Mouse (Mus musculus): ENCODE measurements around the gene H2-T23. TPM values are rescaled to one million over a fixed set of nuclear protein-coding genes. Genes with fewer than 3 reads are reported as not detected.

Gene H2-T23
- polyA plus RNA-seq, 1 experiment from 2014 or later, result 3.0 TPM

DNA sequence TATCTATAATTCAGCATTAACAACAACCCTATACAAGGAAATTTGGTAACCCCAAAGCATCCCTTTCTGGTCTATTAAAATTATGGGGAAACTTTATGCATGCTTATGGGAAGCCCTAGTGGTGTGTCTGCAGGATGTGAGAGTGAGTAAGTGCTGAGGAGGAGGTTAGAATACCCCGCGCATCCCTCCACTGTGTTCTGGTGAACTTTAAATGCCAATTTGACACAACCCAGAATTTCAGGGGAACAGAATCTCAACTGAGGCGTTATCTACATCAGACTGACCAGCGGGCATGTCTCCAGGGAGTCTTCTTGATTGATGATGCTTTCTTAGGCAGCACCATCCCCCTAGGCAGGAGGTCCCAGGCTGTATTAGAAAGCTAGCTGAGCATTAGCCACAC, 6.8 kb downstream of the H2-T23 start:
- Histone ChIP-seq H3K36me3 (replicated peaks; ENCODE audit: control insufficient read depth, insufficient read depth) (no peaks in the 10 kb centered on the region), H3K9ac (no peak overlapping the region), H3K27ac (no peak overlapping the region), H3K27me3 (ENCODE audit: control insufficient read depth, insufficient read depth, low read length) (no peaks in the 10 kb centered on the region), H3K4me3 (replicated peaks; ENCODE audit: low read length) (no peak overlapping the region), H3K9me3 (ENCODE audit: control insufficient read depth, low read length) (no peaks in the 10 kb centered on the region), H3K4me2 (replicated peaks) (no peak overlapping the region), H3K4me1 (replicated peaks; ENCODE audit: control insufficient read depth, insufficient read depth, low read length) (no peaks in the 10 kb centered on the region)
- DNase-seq (ENCODE audit: low spot score) (no peak), ATAC-seq (ENCODE audit: low FRiP score) (no peak)
- WGBS, result 52% methylated on average over 4 of the region's 4 CpGs

DNA sequence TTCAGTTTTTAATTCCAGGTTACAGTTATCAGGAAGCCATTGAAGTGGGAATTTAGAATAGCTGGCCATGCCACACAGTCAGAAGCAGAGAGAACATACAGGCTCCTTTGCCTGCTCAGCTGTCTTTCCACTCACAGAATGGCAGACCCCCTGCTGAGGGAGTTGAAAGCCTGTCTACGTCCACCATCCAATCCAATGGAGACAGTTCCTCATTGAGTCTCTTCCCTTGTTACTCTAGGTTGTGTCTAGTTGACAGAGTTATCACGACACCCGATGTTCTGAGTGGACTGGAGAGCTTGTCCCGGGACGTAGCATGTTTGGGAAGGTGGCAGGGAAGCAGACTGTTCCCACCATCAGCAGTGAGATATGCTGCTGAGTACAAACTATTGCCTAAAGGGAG, 7.5 kb downstream of the H2-T23 start:
- WGBS, result 53% methylated on average over 5 of the region's 5 CpGs
- H3K27ac ChIP-seq, result no peak overlapping the region
- H3K4me2 ChIP-seq (replicated peaks), result no peak overlapping the region
- no peaks in the 10 kb centered on the region for H3K27me3 ChIP-seq (ENCODE audit: control insufficient read depth, insufficient read depth, low read length)
- no peak for DNase-seq (ENCODE audit: low spot score)
- H3K4me3 ChIP-seq (replicated peaks; ENCODE audit: low read length), result no peak overlapping the region
- no peaks in the 10 kb centered on the region for H3K9me3 ChIP-seq (ENCODE audit: control insufficient read depth, low read length)
- no peaks in the 10 kb centered on the region for H3K4me1 ChIP-seq (replicated peaks; ENCODE audit: control insufficient read depth, insufficient read depth, low read length)
- no peaks in the 10 kb centered on the region for H3K36me3 ChIP-seq (replicated peaks; ENCODE audit: control insufficient read depth, insufficient read depth)
- H3K9ac ChIP-seq, result no peak overlapping the region
- ATAC-seq (ENCODE audit: low FRiP score), result no peak

DNA sequence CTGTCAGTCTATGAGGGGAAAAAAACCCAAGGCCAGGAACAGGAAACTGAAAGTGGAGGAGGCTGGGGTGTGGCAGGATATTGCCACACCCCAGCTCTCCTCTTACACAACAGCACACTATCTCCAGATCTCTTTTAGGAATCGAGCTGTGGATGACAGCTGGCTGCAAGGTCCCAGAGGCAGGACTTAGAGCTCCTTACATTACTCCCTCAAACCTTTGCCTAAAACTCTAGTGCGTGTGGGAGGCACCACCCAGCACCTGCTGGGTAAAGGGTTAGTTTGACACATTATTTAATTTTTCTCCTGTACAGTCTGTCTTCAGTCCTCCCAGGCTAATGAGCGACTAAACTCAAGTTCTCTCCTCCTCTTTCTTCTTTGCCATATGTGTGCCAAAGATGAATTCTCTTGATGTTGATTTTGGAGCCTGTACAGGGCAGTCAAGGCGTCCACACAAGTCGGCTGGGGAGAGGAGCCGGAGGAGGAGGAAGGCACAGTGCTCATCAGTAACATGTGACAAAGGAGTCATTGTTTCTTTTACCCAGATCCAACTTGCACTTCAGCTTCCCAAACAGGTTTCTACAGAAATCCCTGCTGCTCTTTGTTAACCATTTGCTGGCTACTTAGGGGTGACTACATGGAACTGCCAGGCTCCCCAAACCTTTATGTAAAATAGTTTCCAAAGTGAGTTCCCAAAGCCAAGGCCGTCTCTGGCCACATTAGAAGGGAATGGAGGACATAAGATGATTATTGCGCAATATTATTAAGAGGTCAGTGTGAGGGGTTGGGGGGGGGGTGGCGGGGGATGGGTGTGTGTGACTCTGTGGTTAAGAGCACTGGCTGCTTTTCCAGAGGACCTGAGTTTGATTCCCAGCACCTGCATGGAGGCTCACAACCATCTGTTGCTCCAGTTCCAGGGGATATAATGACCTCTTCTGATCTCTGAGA, 8.7 kb downstream of the H2-T23 start:
- no peaks in the 10 kb centered on the region for H3K27me3 ChIP-seq (ENCODE audit: control insufficient read depth, insufficient read depth, low read length)
- ATAC-seq (ENCODE audit: low FRiP score) (no peak), DNase-seq (ENCODE audit: low spot score) (no peak)
- no peaks in the 10 kb centered on the region for H3K9me3 ChIP-seq (ENCODE audit: control insufficient read depth, low read length)
- H3K27ac ChIP-seq, result no peak overlapping the region
- H3K4me1 ChIP-seq (replicated peaks; ENCODE audit: control insufficient read depth, insufficient read depth, low read length), result no peaks in the 10 kb centered on the region
- 66% methylated on average over 9 of the region's 9 CpGs for WGBS
- no peak overlapping the region for H3K4me3 ChIP-seq (replicated peaks; ENCODE audit: low read length)
- H3K36me3 ChIP-seq (replicated peaks; ENCODE audit: control insufficient read depth, insufficient read depth), result no peaks in the 10 kb centered on the region
- H3K9ac ChIP-seq, result no peak overlapping the region
- no peak overlapping the region for H3K4me2 ChIP-seq (replicated peaks)

DNA sequence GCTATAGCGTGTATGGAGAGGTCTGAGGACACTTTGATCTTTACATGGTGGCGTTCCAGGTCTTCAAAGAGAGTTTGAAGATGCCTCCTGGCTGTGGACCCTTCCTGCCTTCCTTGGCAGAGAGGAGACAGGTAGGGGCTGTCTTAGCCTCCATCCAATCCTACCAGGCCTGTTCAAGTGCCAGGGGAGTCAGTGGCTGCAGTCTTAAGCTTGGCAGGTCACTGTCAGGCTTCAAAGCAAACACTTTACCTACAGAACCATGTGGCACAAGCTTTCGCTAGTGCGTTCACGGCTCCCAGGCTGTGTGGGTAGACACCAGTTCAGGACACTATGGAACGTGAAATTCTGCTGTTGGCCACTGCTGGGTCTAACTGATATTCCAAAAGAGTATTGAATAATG, 9.7 kb downstream of the H2-T23 start:
- no peak overlapping the region for H3K4me2 ChIP-seq (replicated peaks)
- H3K4me1 ChIP-seq (replicated peaks; ENCODE audit: control insufficient read depth, insufficient read depth, low read length), result no peaks in the 10 kb centered on the region
- no peak overlapping the region for H3K4me3 ChIP-seq (replicated peaks; ENCODE audit: low read length)
- no peak overlapping the region for H3K9ac ChIP-seq
- 95% methylated on average over 6 of the region's 6 CpGs for WGBS
- no peak overlapping the region for H3K27ac ChIP-seq
- ATAC-seq (ENCODE audit: low FRiP score), result no peak
- no peak for DNase-seq (ENCODE audit: low spot score)
- no peaks in the 10 kb centered on the region for H3K36me3 ChIP-seq (replicated peaks; ENCODE audit: control insufficient read depth, insufficient read depth)
- no peaks in the 10 kb centered on the region for H3K9me3 ChIP-seq (ENCODE audit: control insufficient read depth, low read length)
- no peaks in the 10 kb centered on the region for H3K27me3 ChIP-seq (ENCODE audit: control insufficient read depth, insufficient read depth, low read length)

DNA sequence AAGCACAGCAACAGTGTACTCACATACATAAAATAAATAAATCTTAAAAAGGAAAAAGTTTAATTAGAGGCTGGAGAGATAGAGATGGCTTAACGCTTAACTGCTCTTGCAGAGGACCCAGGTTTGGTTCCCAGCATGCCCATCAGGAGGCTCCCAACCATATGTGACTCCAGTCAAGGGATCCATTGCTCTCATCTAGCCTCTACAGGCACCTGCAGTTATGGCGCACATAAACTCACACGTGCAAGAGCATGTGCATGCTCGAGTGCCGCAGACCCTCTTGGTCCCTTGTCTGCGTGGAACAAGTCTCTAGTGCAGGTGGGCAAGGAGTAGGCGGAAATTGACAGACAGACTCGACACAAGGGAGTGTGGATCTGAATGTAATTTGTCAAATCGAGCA, 10.6 kb downstream of the H2-T23 start:
- no peak overlapping the region for H3K4me2 ChIP-seq (replicated peaks)
- H3K9me3 ChIP-seq (ENCODE audit: control insufficient read depth, low read length), result no peaks in the 10 kb centered on the region
- H3K27me3 ChIP-seq (ENCODE audit: control insufficient read depth, insufficient read depth, low read length), result no peaks in the 10 kb centered on the region
- H3K36me3 ChIP-seq (replicated peaks; ENCODE audit: control insufficient read depth, insufficient read depth), result no peaks in the 10 kb centered on the region
- H3K9ac ChIP-seq, result no peak overlapping the region
- H3K27ac ChIP-seq, result no peak overlapping the region
- no peak for DNase-seq (ENCODE audit: low spot score)
- WGBS, result 96% methylated on average over 9 of the region's 9 CpGs
- H3K4me1 ChIP-seq (replicated peaks; ENCODE audit: control insufficient read depth, insufficient read depth, low read length), result no peaks in the 10 kb centered on the region
- H3K4me3 ChIP-seq (replicated peaks; ENCODE audit: low read length), result no peak overlapping the region
- ATAC-seq (ENCODE audit: low FRiP score), result no peak

DNA sequence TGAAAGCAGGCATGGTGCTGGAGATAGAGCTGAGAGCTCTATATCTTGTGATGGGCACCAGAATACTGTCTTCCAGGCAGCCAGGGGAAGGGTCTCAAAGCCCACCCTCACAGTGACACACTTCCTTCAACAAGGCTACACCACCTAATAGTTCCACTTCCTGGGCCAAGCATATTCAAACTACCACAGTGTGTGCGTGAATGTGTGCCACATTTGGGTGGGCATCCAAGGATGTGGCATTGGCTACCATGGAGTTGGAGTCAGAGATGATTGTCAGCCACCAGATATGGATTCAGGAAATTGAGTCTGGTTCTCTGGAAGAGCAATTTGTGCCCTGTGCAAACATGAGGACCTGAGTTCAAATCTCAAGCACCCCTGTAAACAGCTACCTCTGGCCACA, 11.3 kb downstream of the H2-T23 start:
- Histone ChIP-seq H3K4me3 (replicated peaks; ENCODE audit: low read length) (no peak overlapping the region), H3K9ac (no peak overlapping the region), H3K27me3 (ENCODE audit: control insufficient read depth, insufficient read depth, low read length) (no peaks in the 10 kb centered on the region), H3K27ac (no peak overlapping the region), H3K4me1 (replicated peaks; ENCODE audit: control insufficient read depth, insufficient read depth, low read length) (no peaks in the 10 kb centered on the region), H3K36me3 (replicated peaks; ENCODE audit: control insufficient read depth, insufficient read depth) (no peaks in the 10 kb centered on the region), H3K9me3 (ENCODE audit: control insufficient read depth, low read length) (no peaks in the 10 kb centered on the region), H3K4me2 (replicated peaks) (no peak overlapping the region)
- DNase-seq (ENCODE audit: low spot score) (no peak), ATAC-seq (ENCODE audit: low FRiP score) (no peak)
- WGBS, result 96% methylated on average over 1 of the region's 1 CpGs

DNA sequence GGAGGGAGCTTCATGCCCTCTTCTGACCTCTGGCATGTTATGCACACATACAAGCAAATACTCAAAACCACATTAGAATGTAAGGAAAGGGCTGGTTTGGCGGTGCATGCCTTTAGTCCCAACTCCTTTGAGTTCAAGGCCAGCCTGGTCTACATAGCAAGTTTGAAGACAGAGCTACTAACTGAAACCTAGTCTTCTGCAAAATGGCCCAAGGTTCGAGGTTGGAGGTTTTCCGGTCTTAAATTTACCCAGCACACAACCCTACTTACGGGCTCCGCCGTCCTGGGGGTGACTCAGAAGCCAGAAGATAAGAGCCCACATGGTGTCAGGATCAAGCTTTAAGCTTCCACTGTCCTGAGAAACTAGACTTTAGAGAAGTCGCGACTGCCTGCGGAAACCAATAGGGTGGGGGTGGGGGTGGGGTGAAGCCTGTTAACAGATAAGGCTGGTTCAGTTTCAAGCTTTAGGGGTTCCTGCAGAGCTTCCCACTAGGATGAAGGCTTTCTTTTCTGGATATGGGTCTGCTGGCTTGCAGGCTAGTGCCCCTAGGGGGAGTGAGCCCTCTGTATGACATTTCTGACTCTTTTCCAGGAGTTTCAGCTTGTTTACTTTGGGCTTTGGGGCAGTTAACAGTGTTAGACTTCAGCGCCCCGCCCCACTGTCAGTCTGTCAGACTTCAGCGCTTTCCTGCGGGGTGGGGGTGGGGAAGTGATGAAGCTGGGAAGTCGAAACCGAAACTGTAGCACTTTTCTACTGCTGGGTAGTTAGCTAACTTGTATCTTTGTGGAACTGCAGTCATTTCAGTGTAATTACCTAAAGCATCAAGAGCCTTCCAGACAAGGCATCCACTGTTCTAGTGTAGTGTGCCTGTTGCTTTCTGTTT, 12.2 kb downstream of the H2-T23 start, which contains the start of gene H2-T24:
TSS of gene H2-T24 (minus strand) at position 370 of the 883 bp plus-strand sequence.
- no peaks in the 10 kb centered on the region for H3K4me1 ChIP-seq (replicated peaks; ENCODE audit: control insufficient read depth, insufficient read depth, low read length)
- no peaks in the 10 kb centered on the region for H3K9me3 ChIP-seq (ENCODE audit: control insufficient read depth, low read length)
- no peak within 1 kb of the TSS for H3K9ac ChIP-seq
- H3K36me3 ChIP-seq (replicated peaks; ENCODE audit: control insufficient read depth, insufficient read depth), result peaks cover 4% of the 10 kb centered on the region
- no peak within 1 kb of the TSS for H3K4me2 ChIP-seq (replicated peaks)
- WGBS, result 47% methylated on average over 15 of the region's 15 CpGs
- H3K27ac ChIP-seq, result no peak within 1 kb of the TSS
- H3K4me3 ChIP-seq (replicated peaks; ENCODE audit: low read length), result no peak within 1 kb of the TSS
- no peak for ATAC-seq (ENCODE audit: low FRiP score)
- DNase-seq (ENCODE audit: low spot score), result no peak
- H3K27me3 ChIP-seq (ENCODE audit: control insufficient read depth, insufficient read depth, low read length), result no peaks in the 10 kb centered on the region

DNA sequence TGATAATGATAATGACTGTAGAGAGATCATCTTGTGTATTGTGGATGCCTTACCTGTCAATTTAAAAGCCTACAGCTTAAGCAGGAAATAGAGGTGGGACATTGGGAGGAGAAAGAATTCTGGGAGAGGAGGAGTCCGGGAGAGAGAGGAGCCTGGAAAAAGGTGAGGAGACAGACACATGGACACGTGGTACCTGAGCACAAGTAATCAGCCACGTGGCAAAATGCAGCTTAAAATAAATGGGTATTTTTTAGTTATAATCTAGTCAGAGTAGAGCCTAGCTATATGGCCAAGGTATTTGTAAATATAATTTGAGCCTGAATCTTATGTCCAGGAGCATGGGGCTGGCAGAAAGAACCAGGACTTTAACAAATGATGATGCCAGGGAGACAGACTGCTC, 13.1 kb downstream of the H2-T23 start:
- Histone ChIP-seq H3K36me3 (replicated peaks; ENCODE audit: control insufficient read depth, insufficient read depth) (peaks cover 14% of the 10 kb centered on the region), H3K27me3 (ENCODE audit: control insufficient read depth, insufficient read depth, low read length) (no peaks in the 10 kb centered on the region), H3K9me3 (ENCODE audit: control insufficient read depth, low read length) (no peaks in the 10 kb centered on the region), H3K4me2 (replicated peaks) (no peak overlapping the region), H3K4me3 (replicated peaks; ENCODE audit: low read length) (no peak overlapping the region), H3K27ac (no peak overlapping the region), H3K9ac (no peak overlapping the region), H3K4me1 (replicated peaks; ENCODE audit: control insufficient read depth, insufficient read depth, low read length) (no peaks in the 10 kb centered on the region)
- ATAC-seq (ENCODE audit: low FRiP score), result no peak
- WGBS, result 74% methylated on average over 3 of the region's 3 CpGs
- no peak for DNase-seq (ENCODE audit: low spot score)

DNA sequence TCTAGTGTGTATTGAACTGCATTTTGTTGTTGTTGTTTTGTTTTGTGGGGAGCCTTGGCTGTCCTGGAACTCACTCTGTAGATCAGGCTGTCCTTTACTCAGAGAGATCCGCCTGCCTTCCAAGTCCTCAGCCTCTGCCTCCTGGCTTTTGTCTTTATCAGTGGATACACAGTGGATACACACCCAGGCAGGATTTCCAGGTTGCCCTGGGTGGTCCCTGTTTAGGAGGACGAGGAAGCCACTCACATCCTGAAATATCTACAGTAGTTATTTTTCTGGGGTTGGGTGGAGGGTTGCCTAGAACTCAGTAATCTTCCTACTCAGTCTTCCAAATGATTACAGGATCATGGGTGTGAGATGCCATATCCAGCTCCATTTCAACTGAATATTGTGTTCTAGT, 13.7 kb downstream of the H2-T23 start:
- no peaks in the 10 kb centered on the region for H3K27me3 ChIP-seq (ENCODE audit: control insufficient read depth, insufficient read depth, low read length)
- DNase-seq (ENCODE audit: low spot score) (no peak), ATAC-seq (ENCODE audit: low FRiP score) (no peak)
- H3K4me2 ChIP-seq (replicated peaks), result no peak overlapping the region
- H3K9ac ChIP-seq, result no peak overlapping the region
- no peak overlapping the region for H3K27ac ChIP-seq
- no peaks in the 10 kb centered on the region for H3K4me1 ChIP-seq (replicated peaks; ENCODE audit: control insufficient read depth, insufficient read depth, low read length)
- H3K4me3 ChIP-seq (replicated peaks; ENCODE audit: low read length), result no peak overlapping the region
- no peaks in the 10 kb centered on the region for H3K9me3 ChIP-seq (ENCODE audit: control insufficient read depth, low read length)
- H3K36me3 ChIP-seq (replicated peaks; ENCODE audit: control insufficient read depth, insufficient read depth), result peaks cover 19% of the 10 kb centered on the region
- WGBS, result 66% methylated on average over 2 of the region's 2 CpGs
